Mouse (Mus musculus): Measurements from ENCODE around the gene Rps27l.
A peak's percentile ranks its signal among the peaks of the same experiment; 100 is the strongest.

Rps27l gene

GRCm38 (mm10) chr9:66920488-66921279, 25.2 kb upstream of the Rps27l start:
- DNase-seq (ENCODE audit: low read depth): no peak

GRCm38 (mm10) chr9:66922076-66922475, 23.8 kb upstream of the Rps27l start:
- DNase-seq (ENCODE audit: low read depth): no peak

- DNase-seq (ENCODE audit: low read depth): no peak
These were observed 20.0 kb upstream of the Rps27l start for GRCm38 (mm10) chr9:66925853-66926252.

DNA sequence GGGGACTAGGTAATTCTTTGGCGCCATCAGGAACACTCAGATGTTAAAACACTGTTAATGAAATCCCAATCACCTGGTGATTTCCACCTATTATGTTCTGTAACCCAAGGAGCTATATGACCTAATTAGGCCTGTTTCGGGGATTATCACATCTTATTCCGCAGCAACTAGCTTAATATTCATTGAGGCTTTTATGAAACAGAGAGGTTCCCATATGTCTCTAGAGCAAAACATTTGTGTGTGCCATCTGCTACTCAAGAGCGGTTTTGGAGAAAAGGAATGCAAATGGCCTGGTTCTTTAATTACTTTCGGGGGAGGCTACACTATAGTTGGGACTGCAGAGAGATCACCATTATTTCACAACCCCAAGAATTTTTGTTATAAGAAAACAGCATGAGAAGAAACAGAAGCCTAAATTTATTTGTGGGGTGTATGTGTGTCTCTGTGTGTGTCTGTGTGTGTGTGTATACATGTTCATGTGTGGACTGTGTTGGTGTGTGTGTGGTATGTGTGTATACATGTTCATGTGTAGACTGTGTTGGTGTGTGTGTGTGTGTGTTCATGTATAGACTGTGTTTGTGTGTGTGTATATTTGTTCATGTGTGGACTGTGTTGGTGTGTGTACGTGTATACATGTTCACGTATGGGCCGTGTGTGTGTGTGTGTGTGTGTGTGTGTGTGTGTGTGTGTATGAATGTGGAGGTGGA, 18.0 kb upstream of the Rps27l start:
- no peak for DNase-seq (ENCODE audit: low read depth)

DNA sequence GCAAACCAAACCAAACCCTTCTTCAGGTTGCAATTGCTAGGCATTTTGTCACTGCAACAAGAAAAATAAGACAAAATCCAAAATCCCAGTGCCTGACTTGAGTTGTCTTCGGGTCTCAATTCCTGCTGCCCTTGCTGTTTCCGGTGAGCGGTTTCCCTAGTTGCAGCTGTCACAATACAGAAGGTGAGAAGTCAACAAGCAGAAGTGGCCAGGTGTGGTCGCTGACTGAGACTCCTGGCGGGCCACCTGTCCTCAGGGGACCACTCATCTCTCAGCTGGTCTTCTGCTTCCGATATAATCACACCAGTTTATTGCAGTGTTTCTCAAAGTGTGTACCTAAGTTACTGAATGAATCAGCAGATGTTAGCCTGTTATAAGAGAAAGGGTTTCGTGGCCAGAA, 15.5 kb upstream of the Rps27l start:
- DNase-seq (ENCODE audit: low read depth): no peak

DNA sequence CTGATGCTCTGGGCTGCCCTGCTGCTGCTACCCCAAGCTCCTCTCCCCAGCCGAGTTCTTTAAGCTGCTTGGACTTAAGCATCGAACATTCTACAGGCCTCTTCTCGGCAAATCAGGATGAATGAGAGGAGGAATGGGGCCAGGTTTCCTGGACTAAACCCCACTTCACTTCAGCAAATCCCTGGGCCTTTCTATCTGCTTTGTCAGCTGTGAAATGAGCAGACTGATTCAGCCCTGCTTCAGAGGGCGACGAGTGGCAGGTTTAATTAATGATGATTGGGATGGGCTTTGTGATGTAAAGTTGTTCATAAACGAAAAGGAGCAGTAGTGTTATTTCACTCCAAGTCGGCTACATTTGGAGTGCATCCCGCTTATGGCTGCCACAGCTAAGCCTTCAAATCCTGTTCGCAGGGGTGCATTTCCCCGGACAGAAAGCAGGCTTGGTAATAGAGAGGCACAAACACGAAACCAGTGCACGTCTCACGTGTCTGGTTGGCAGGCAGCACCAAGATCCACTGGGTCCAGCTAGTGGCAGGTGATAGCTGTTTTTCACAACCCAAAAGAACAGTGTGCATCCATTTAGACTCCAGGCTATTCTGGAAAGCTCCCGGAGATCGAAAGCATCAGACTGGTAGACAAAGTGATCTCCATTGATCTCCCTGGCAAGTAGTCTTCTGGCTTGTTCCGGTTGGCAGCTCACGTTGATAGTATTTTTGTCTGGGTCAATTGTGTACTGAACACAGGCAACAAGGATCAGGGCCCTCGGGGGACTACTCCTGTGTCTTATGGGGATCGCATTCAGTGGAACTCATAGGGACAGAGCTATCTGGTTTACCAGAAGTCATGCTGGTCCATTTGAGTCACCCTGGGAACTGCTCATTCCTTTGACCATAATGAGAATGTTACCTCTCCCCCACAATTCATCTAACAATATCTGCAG, 11.7 kb upstream of the Rps27l start:
- DNase-seq (ENCODE audit: low read depth): no peak

- no peak for DNase-seq (ENCODE audit: low read depth)
These were observed 8.4 kb upstream of the Rps27l start for GRCm38 (mm10) chr9:66937507-66937906.

DNA sequence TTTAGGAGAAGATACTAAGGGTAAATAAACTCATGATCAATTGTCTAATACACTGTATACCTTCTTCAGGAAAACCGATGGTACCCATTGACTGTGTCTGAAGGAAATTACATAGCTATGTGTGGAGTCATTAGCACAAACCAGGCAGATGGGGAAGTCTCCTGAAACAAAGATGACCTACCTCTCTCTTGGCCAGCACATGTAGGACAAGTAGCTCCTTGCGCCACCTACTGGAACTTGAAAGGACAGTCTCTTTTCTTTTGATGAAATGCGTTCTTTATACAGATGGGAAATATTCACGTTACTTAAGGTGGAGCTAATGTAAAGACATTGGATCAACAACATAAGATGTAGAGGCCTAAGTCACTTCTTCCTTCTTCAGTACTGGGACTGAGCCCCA, 7.0 kb upstream of the Rps27l start:
- no peak for DNase-seq (ENCODE audit: low read depth)

- no peak for DNase-seq (ENCODE audit: low read depth)
These were observed 725 bp upstream of the Rps27l start for GRCm38 (mm10) chr9:66945161-66945560.

- no peak for DNase-seq (ENCODE audit: low read depth)
These were observed 2.6 kb downstream of the Rps27l start for GRCm38 (mm10) chr9:66948536-66948935.

DNA sequence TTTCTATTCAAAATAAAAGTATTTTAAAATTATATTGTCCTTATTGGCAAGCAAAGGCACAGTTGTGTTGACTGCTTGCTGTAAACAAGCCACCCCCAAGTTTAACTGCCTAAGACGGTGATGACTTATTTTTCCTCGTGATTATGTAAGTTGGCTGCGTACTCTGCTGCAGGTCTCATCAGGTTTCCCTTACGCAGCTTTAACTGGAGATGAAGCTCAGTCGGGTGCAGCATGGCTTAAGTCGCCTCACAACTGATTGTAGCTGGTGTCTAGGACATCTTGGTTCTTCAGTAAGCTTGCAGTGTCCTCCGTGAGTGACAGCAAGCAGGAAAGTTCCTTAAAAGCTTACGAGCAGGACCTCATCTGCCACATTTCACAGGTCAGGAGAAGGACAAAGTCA, 6.4 kb downstream of the Rps27l start:
- no peak for DNase-seq (ENCODE audit: low read depth)

GRCm38 (mm10) chr9:66952886-66953285, 7.0 kb downstream of the Rps27l start:
- DNase-seq (ENCODE audit: low read depth): no peak

DNA sequence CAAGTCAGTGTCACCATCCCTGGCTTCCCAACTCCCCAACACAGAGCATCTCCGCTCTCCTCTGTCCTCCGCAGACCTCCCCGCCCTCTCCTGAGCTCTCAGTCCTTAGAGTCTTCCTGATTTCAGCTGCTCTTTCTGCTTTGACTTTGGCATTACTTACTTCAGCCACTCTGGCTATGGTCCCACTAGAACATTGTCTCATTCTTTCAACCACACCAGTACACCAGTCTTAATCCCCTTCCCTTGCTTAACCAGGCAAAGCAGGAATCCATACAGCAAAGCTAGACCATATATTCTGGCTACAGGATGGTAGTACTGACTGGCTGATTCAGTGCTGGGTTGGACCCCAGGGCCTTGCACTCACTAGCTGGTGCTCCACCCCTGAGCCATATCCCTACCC, 11.6 kb downstream of the Rps27l start:
- DNase-seq (ENCODE audit: low read depth): no peak

DNA sequence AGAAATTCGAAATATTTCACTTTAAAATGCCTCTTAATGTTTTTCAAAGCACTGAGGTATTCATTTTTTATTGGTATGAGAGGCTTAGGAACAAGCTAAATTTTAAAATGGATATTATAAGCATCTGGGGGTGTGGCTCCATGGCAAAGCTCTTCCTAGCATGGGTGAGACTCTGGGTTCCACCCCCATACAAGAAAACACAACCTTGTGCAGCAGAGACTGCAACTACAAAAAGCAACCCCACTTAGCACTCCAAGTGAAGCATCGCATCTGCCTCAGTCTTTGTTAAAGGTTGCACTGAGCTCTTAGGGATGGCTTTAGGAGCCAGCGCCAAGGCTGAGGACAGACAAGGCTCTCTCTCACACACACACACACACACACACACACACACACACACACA, 15.6 kb downstream of the Rps27l start:
- no peak for DNase-seq (ENCODE audit: low read depth)

DNA sequence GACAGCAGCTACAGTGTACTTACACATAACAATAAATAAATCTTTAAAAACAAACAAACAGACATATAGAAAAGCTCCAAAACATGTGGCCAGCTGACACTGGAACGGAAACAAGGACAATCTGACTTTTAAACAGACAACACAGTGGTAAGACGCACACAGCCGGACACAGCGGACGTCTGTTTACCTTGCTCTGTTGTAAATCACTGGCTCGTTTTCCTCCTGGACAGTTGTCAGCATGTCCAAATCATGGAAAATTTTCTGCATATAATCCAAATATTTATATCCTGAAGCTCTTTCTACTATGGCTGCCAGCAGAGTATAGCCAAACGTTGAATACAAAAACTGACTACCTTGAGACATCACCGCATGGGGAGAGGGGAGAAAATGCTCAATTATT, 21.6 kb downstream of the Rps27l start:
- DNase-seq (ENCODE audit: low read depth): no peak

DNA sequence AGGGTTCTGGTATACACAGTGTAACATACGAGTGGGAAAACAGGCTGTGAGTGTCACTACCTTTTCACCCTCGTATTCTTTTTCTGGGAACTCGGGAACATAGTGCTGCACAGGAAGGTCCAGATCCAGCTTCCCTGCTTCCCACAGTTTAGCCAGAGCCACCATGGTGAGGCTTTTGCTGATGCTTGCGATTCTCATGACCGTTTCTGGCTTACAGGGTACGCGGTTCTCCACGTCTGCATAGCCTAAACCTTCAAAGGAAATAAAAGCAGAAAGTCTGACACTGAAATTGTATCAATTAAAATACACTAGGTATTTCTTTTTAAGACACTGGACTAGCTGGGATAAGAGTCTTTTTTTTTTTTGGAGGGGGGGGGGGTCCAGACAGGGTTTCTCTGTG, 25.2 kb downstream of the Rps27l start:
- no peak for DNase-seq (ENCODE audit: low read depth)

DNA sequence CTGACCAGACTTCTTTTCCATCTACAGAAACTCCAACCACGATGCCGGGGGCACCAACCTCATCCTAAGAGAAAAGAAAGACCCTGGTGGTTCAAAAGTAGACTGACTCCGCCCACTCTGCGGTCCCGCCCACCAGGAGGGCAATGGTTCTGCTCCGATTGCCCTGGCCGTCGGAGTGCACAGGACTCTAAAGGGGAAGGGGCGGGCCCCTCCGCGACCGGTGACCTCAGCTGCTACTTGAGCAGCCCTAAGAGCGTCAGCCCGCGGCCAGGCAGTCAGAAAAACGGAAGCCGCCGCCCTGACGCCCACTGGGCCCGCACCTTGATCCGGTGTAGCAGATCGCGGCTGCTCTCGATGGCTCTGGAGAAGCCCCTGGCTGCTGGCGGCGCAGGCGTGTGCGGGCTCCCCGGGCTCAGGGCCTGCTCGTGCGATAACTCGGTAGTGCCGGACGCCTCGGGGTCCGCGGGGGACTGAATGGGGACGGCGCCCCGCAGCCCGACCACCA, 28.9 kb downstream of the Rps27l start:
- DNase-seq (ENCODE audit: low read depth): peak; percentile 86

DNA sequence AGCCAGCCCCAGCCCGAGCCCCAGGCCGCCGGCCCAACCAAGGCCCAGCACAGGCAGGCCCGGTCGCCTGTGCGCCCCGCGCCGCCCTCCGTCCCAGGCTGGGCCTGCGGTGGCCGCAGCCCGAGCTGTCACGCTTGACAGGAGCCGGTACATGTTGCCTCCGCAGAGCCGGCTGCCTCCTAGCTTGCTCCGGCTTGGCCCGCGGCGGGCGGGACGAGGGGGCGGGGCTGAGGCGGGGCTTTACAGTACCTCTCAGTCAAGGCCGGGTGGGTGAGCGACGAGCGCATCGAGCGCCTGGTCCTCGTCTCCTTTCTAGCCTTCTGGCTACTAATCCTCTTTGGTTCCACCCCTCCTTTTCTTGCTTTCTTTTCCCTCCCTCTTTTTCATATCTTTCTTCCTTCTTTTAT, 29.4 kb downstream of the Rps27l start, which contains the start of gene Lactb:
Lactb (minus strand) TSS at position 246 of the 407 bp plus-strand sequence.
- DNase-seq (ENCODE audit: low read depth): peak; percentile 77

GRCm38 (mm10) chr9:66977121-66977520, 31.2 kb downstream of the Rps27l start:
- no peak for DNase-seq (ENCODE audit: low read depth)

- DNase-seq (ENCODE audit: low read depth): no peak
These were observed 32.1 kb downstream of the Rps27l start for GRCm38 (mm10) chr9:66977982-66978381.

DNA sequence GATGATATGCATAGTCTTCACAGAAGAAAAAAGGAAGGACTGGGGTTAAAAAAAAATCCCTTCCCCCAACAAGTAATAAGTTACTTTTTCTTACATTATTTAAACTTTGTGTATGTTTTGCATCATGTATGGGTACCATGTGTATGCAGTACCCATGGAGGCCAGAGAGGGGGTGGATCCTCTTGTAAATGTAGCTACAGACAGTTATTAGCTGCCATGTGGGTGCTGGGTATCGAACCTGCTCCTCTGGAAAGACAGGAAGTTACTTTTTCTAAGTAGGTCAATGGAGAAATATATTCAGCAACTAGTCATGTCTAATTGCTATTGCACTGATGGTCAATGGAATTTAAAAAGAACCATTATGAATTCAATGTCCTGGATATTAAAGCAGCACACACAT, 32.6 kb downstream of the Rps27l start:
- no peak for DNase-seq (ENCODE audit: low read depth)

- DNase-seq (ENCODE audit: low read depth): peak; percentile 79
These were observed 34.6 kb downstream of the Rps27l start for GRCm38 (mm10) chr9:66980458-66980857.
